Mouse (Mus musculus): ENCODE measurements at regions not wholly inside any gene's neighbourhood (a gene's known extent, or its start where the extent isn't known, plus 50 kb on each side); places are given as distances from the start of the nearest gene placed in this dataset.

- Histone ChIP-seq H3K27ac (ENCODE audit: insufficient read depth, low read depth, low read length, poor library complexity, severe bottlenecking) (no peak overlapping the region), H3K4me1 (ENCODE audit: control insufficient read depth in 2 of 2, insufficient read depth in 2 of 2, low read length in 2 of 2, poor library complexity in 1 of 2) (no peaks in the 10 kb centered on the region), H3K9me3 (ENCODE audit: control insufficient read depth, insufficient read depth, low read depth, low read length) (no peaks in the 10 kb centered on the region), H3K36me3 (ENCODE audit: control insufficient read depth, insufficient read depth, low read length, poor library complexity, severe bottlenecking) (no peaks in the 10 kb centered on the region), H3K4me3 (ENCODE audit: insufficient read depth in 1 of 2, low read depth in 1 of 2, low read length in 2 of 2, poor library complexity in 1 of 2, severe bottlenecking in 1 of 2) (no peak overlapping the region), H3K9ac (ENCODE audit: insufficient read depth, low read depth, low read length, poor library complexity, severe bottlenecking) (no peak overlapping the region)
- in situ Hi-C loops (cut with MboI; ENCODE audit: low sequenced_read_pairs in 2 of 2, unreplicated experiment in 2 of 2) = no loop called here
- DNase-seq (ENCODE audit: low read depth, low spot score) = no peak
- TF ChIP-seq ZNF384 (IDR thresholded peaks at IDR 0.05; ENCODE audit: low read depth, low read length) (no peak), CHD2 (IDR thresholded peaks at IDR 0.05; ENCODE audit: low read depth, low read length) (no peak), HCFC1 (IDR thresholded peaks at IDR 0.05; ENCODE audit: borderline replicate concordance, insufficient read depth, low read length) (no peak), ZC3H11A (IDR thresholded peaks at IDR 0.05; ENCODE audit: borderline replicate concordance, low read depth, low read length) (no peak), MAFK (IDR thresholded peaks at IDR 0.05; ENCODE audit: insufficient read depth, low read depth, low read length) (no peak)
These were observed 413.4 kb upstream of the Nrp1 start for GRCm38 (mm10) chr8:127944955-127945498.

GRCm38 (mm10) chr8:127957571-127957970, 400.8 kb upstream of the Nrp1 start:
- Histone ChIP-seq H3K9me3 (ENCODE audit: control insufficient read depth, insufficient read depth, low read depth, low read length) (no peaks in the 10 kb centered on the region), H3K36me3 (ENCODE audit: control insufficient read depth, insufficient read depth, low read length, poor library complexity, severe bottlenecking) (no peaks in the 10 kb centered on the region), H3K4me3 (ENCODE audit: insufficient read depth in 1 of 2, low read depth in 1 of 2, low read length in 2 of 2, poor library complexity in 1 of 2, severe bottlenecking in 1 of 2) (no peak overlapping the region), H3K9ac (ENCODE audit: insufficient read depth, low read depth, low read length, poor library complexity, severe bottlenecking) (no peak overlapping the region), H3K4me1 (ENCODE audit: control insufficient read depth in 2 of 2, insufficient read depth in 2 of 2, low read length in 2 of 2, poor library complexity in 1 of 2) (no peaks in the 10 kb centered on the region), H3K27ac (ENCODE audit: insufficient read depth, low read depth, low read length, poor library complexity, severe bottlenecking) (no peak overlapping the region)
- in situ Hi-C loops (cut with MboI; ENCODE audit: low sequenced_read_pairs in 2 of 2, unreplicated experiment in 2 of 2) = no loop called here
- DNase-seq (ENCODE audit: low read depth, low spot score) = no peak
- TF ChIP-seq HCFC1 (IDR thresholded peaks at IDR 0.05; ENCODE audit: borderline replicate concordance, insufficient read depth, low read length) (no peak), MAFK (IDR thresholded peaks at IDR 0.05; ENCODE audit: insufficient read depth, low read depth, low read length) (no peak), ZNF384 (IDR thresholded peaks at IDR 0.05; ENCODE audit: low read depth, low read length) (no peak), CHD2 (IDR thresholded peaks at IDR 0.05; ENCODE audit: low read depth, low read length) (no peak), ZC3H11A (IDR thresholded peaks at IDR 0.05; ENCODE audit: borderline replicate concordance, low read depth, low read length) (no peak)

DNA sequence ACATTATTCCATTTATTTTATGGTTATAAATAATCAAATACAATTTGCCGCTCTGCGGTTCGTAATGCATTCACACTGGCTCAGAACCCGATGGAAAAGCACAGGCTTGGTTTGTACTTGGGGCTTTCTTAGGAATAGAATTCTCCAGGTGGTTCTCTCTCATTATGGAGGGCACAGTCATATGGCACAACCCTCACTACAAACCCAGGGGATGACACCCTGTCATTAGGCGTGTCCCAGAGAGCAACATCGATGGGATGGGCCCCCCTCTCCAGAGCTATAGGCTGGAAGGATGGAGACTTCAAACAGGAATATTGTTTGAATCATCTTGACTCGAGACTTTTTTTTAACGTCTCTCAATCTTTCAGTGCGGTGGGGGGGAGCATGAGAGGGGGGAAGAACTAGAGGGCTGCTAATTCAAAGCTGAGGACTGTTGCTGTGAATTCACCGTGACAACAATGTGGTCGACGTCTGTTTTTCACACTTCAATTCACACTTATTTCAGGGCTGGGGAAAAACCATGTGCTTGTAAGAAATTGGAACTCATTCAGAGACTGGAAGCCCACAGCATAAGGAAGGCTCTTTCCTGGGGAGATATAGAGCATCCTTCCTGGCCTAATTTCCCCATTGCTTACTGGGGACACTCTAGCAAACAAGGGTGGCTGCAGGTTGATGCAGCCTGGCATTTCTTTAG, 399.9 kb upstream of the Nrp1 start:
- Histone ChIP-seq H3K9me3 (ENCODE audit: control insufficient read depth, insufficient read depth, low read depth, low read length) (no peaks in the 10 kb centered on the region), H3K4me1 (ENCODE audit: control insufficient read depth in 2 of 2, insufficient read depth in 2 of 2, low read length in 2 of 2, poor library complexity in 1 of 2) (no peaks in the 10 kb centered on the region), H3K36me3 (ENCODE audit: control insufficient read depth, insufficient read depth, low read length, poor library complexity, severe bottlenecking) (no peaks in the 10 kb centered on the region), H3K9ac (ENCODE audit: insufficient read depth, low read depth, low read length, poor library complexity, severe bottlenecking) (no peak overlapping the region), H3K27ac (ENCODE audit: insufficient read depth, low read depth, low read length, poor library complexity, severe bottlenecking) (no peak overlapping the region), H3K4me3 (ENCODE audit: insufficient read depth in 1 of 2, low read depth in 1 of 2, low read length in 2 of 2, poor library complexity in 1 of 2, severe bottlenecking in 1 of 2) (no peak overlapping the region)
- in situ Hi-C loops (cut with MboI; ENCODE audit: low sequenced_read_pairs in 2 of 2, unreplicated experiment in 2 of 2) = no loop called here
- DNase-seq (ENCODE audit: low read depth, low spot score) = no peak
- TF ChIP-seq ZNF384 (IDR thresholded peaks at IDR 0.05; ENCODE audit: low read depth, low read length) (no peak), HCFC1 (IDR thresholded peaks at IDR 0.05; ENCODE audit: borderline replicate concordance, insufficient read depth, low read length) (no peak), MAFK (IDR thresholded peaks at IDR 0.05; ENCODE audit: insufficient read depth, low read depth, low read length) (no peak), CHD2 (IDR thresholded peaks at IDR 0.05; ENCODE audit: low read depth, low read length) (no peak), ZC3H11A (IDR thresholded peaks at IDR 0.05; ENCODE audit: borderline replicate concordance, low read depth, low read length) (no peak)

- no peak for DNase-seq (ENCODE audit: low read depth, low spot score)
- H3K36me3 ChIP-seq (ENCODE audit: control insufficient read depth, insufficient read depth, low read length, poor library complexity, severe bottlenecking) = no peaks in the 10 kb centered on the region
- no peaks in the 10 kb centered on the region for H3K4me1 ChIP-seq (ENCODE audit: control insufficient read depth in 2 of 2, insufficient read depth in 2 of 2, low read length in 2 of 2, poor library complexity in 1 of 2)
- no peak overlapping the region for H3K9ac ChIP-seq (ENCODE audit: insufficient read depth, low read depth, low read length, poor library complexity, severe bottlenecking)
- no peak overlapping the region for H3K27ac ChIP-seq (ENCODE audit: insufficient read depth, low read depth, low read length, poor library complexity, severe bottlenecking)
- in situ Hi-C loops (cut with MboI; ENCODE audit: low sequenced_read_pairs in 2 of 2, unreplicated experiment in 2 of 2) = no loop called here
- H3K9me3 ChIP-seq (ENCODE audit: control insufficient read depth, insufficient read depth, low read depth, low read length) = no peaks in the 10 kb centered on the region
- TF ChIP-seq MAFK (IDR thresholded peaks at IDR 0.05; ENCODE audit: insufficient read depth, low read depth, low read length) = no peak
- H3K4me3 ChIP-seq (ENCODE audit: insufficient read depth in 1 of 2, low read depth in 1 of 2, low read length in 2 of 2, poor library complexity in 1 of 2, severe bottlenecking in 1 of 2) = no peak overlapping the region
These were observed 395.5 kb upstream of the Nrp1 start for GRCm38 (mm10) chr8:127962862-127963261.

DNA sequence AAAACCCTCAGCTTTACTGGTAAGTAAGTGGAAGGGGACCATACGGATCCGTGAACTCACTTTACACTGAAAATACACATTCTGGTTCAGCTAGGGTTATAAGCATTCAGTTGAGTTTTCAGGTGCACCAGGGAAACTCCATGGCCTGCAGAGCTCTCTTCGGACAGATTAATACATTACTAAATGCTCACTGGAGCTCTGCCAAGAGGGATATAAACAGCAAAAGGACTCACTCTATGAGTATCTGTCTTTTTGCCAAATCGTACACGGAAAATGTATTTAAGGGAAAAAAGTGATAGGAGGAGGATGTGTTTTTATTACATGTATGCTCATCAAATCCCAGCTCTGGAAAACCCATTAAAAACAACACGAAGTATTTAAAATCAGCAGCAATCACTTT, 394.8 kb upstream of the Nrp1 start:
- Histone ChIP-seq H3K36me3 (ENCODE audit: control insufficient read depth, insufficient read depth, low read length, poor library complexity, severe bottlenecking) (no peaks in the 10 kb centered on the region), H3K9ac (ENCODE audit: insufficient read depth, low read depth, low read length, poor library complexity, severe bottlenecking) (no peak overlapping the region), H3K4me1 (ENCODE audit: control insufficient read depth in 2 of 2, insufficient read depth in 2 of 2, low read length in 2 of 2, poor library complexity in 1 of 2) (no peaks in the 10 kb centered on the region), H3K4me3 (ENCODE audit: insufficient read depth in 1 of 2, low read depth in 1 of 2, low read length in 2 of 2, poor library complexity in 1 of 2, severe bottlenecking in 1 of 2) (no peak overlapping the region), H3K9me3 (ENCODE audit: control insufficient read depth, insufficient read depth, low read depth, low read length) (no peaks in the 10 kb centered on the region), H3K27ac (ENCODE audit: insufficient read depth, low read depth, low read length, poor library complexity, severe bottlenecking) (no peak overlapping the region)
- TF ChIP-seq MAFK (IDR thresholded peaks at IDR 0.05; ENCODE audit: insufficient read depth, low read depth, low read length) (no peak), CHD2 (IDR thresholded peaks at IDR 0.05; ENCODE audit: low read depth, low read length) (no peak), HCFC1 (IDR thresholded peaks at IDR 0.05; ENCODE audit: borderline replicate concordance, insufficient read depth, low read length) (no peak), ZNF384 (IDR thresholded peaks at IDR 0.05; ENCODE audit: low read depth, low read length) (no peak), ZC3H11A (IDR thresholded peaks at IDR 0.05; ENCODE audit: borderline replicate concordance, low read depth, low read length) (no peak)
- in situ Hi-C loops (cut with MboI; ENCODE audit: low sequenced_read_pairs in 2 of 2, unreplicated experiment in 2 of 2) = no loop called here
- DNase-seq (ENCODE audit: low read depth, low spot score) = no peak

All from ES-E14 (cell line).